Mouse (Mus musculus): Measurements from ENCODE around the gene Med11.

Med11 gene

GRCm38 (mm10) chr11:70502018-70502417 is 50.3 kb downstream of the Med11 start:
- DNase-seq (ENCODE audit: low read depth, low spot score): no peak

All from brain, adult 2 months (tissue).